Mouse (Mus musculus): ENCODE measurements around the gene Gm28372. TPM values are rescaled to one million over a fixed set of nuclear protein-coding genes. Genes with fewer than 3 reads are reported as not detected.

Gm28372 gene
- total RNA-seq, 2 experiments from 2014 or later, result not detected

- peak; percentile 64 to 78 for DNase-seq (ENCODE audit: low spot score in 2 of 2)
Observed at GRCm38 (mm10) chr2:130450434-130450796, 45.4 kb downstream of the Gm28372 start.

DNA sequence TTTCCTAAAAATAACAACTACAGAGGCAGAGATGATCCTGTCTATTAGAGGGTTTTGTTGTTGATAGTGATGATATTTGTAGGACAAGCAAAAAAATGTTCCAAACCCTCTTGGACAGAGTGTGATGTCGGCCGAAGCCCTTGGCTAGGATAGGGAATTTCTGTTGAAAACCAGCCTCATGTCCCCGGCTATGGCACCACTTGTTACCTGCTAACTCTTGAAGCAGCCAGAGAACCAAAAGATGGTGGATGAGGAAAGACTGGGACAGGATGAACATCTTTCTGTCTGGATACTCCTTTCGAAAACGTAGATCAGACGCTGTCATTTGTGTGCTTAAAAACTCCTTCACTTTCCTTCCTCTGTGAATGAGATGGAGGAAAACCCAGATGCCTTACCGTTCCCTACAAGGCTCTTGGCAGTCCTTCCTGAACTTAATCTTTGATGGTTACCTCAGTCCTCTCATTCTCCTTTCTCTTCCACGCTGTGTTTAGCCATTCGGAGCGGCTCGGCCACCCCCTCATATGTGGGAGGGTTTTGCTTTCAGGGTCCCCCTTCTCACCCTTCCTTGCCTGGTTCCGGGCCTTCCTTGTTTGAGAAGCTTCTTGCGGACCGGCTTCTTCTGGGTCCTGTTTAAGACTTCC, 46.2 kb downstream of the Gm28372 start:
- DNase-seq (ENCODE audit: low spot score in 2 of 2), result peak in 1 of 2 experiments; percentile 22

GRCm38 (mm10) chr2:130451727-130452090, 46.7 kb downstream of the Gm28372 start:
- DNase-seq (ENCODE audit: low spot score in 2 of 2), result no peak

DNA sequence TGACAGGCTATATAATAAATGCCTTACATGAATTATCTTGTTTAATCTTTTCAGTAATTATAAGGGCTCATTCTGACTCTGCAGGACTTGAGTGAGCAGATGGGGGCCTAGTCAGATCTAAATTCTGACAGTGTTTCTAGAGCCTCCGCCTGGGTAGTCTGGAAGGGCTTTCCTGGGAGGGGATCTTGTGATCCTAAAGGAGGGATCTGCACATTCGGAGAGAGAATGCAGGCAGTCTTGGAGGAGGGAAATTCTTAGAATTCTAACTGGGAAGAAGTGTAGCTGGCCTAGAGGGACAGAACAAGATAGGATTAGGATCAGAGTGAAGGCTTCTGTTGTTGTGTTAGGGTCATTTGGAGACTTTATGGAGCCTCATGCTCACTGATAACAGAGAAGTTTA, 47.2 kb downstream of the Gm28372 start:
- no peak for DNase-seq (ENCODE audit: low spot score in 2 of 2)

DNA sequence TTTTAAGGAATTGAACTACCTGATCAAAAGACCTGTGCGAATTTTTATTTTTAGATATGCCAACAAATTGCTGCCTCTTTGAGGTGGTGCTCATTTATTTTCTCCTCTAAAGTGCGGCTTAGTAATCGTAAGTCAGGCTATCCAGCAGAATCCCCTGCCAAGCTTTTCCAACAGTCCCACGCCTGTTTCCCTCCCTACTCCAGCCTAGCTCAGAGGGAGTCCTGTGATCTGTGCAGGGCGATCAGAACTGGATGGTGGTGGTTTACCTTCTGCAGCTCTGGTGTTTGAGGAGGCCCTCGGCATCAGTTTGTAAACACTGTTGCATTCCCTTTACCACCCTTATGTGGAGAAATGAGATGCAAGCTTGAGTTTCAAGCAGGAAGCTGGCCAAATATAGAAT, 48.4 kb downstream of the Gm28372 start:
- DNase-seq (ENCODE audit: low spot score in 2 of 2), result peak; percentile 29 to 37

GRCm38 (mm10) chr2:130454748-130455370, 49.8 kb downstream of the Gm28372 start:
- DNase-seq (ENCODE audit: low spot score in 2 of 2), result peak; percentile 22 to 30

Other genes with a start within 250 kb of the Gm28372 start
- 100 to 1,000 TPM; 110 to 119 TPM for gene Snrpb, start 225.8 kb upstream of the Gm28372 start, total RNA-seq (2021)
- gene Tmc2, start 210.0 kb upstream of the Gm28372 start, total RNA-seq (2021), result not detected
- 100 to 1,000 TPM; 114 to 135 TPM for gene Nop56, start 130.8 kb upstream of the Gm28372 start, total RNA-seq (2021)
- gene Idh3b, start 120.7 kb upstream of the Gm28372 start, total RNA-seq (2021), result 100 to 1,000 TPM; 287 to 311 TPM
- 1 to 10 TPM; 7.4 to 8.2 TPM for gene Ebf4, start 110.1 kb upstream of the Gm28372 start, total RNA-seq (2021)
- 1 to 10 TPM; 6.1 to 7.8 TPM for gene Cpxm1, start 7.7 kb upstream of the Gm28372 start, total RNA-seq (2021)
- not detected for gene 1700020A23Rik, start within 50 bp of the Gm28372 start, total RNA-seq (2021)
- gene Tmem239, start 1.2 kb downstream of the Gm28372 start, total RNA-seq (2021), result not detected
- gene Vps16, start 19.1 kb downstream of the Gm28372 start, total RNA-seq (2021), result 10 to 100 TPM; 88.2 to 88.6 TPM
- 10 to 100 TPM; 19.5 to 22.1 TPM for gene Pced1a, start 19.5 kb downstream of the Gm28372 start, total RNA-seq (2021)
- gene Ptpra, start 45.0 kb downstream of the Gm28372 start, total RNA-seq (2021), result 100 to 1,000 TPM; 214 to 229 TPM
- gene Mrps26, start 158.5 kb downstream of the Gm28372 start, total RNA-seq (2021), result 10 to 100 TPM; 71.0 to 75.4 TPM
- gene Oxt, start 170.9 kb downstream of the Gm28372 start, total RNA-seq (2021), result not detected
- gene Avp, start 177.3 kb downstream of the Gm28372 start, total RNA-seq (2021), result 1 to 10 TPM in 1 of 2 experiments, under 1 TPM in 1; 0.87 to 1.2 TPM
- 10 to 100 TPM in 1 of 2 experiments, 1 to 10 TPM in 1; 7.8 to 13.4 TPM for gene Fastkd5, start 224.8 kb downstream of the Gm28372 start, total RNA-seq (2021)
- 10 to 100 TPM in 1 of 2 experiments, 1 to 10 TPM in 1; 8.2 to 10.7 TPM for gene Ubox5, start 224.8 kb downstream of the Gm28372 start, total RNA-seq (2021)
- gene Lzts3, start 237.6 kb downstream of the Gm28372 start, total RNA-seq (2021), result 100 to 1,000 TPM; 193 to 229 TPM